Mouse (Mus musculus): Measurements from ENCODE around the gene Golga4.

The Golga4 gene

DNA sequence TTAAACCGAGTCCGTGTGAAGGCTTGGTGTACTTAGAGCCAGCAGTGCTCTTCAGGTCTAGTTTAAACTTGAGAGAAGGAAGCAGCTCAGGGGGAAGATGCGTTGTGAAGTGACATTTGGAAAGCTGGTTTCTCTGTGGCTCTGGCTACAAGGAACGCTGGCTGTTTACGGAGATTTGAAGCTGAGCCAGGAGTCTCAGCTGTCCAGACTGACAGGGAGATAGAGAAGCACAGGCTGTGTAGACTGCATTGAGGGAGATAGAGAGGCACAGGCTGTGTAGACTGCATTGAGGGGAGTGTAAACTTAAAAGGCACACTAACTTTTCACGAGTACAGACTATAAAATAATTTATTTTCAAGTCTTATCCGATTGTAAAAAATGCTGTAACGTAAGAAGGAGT, 13.9 kb downstream of the Golga4 start:
- in situ Hi-C loops (cut with MboI, MseI): no loop called here

GRCm38 (mm10) chr9:118520858-118521257, 14.8 kb downstream of the Golga4 start:
- in situ Hi-C loops (cut with MboI, MseI): no loop called here

- in situ Hi-C loops (cut with MboI, MseI): no loop called here
Measured at GRCm38 (mm10) chr9:118521659-118522058, 15.6 kb downstream of the Golga4 start.

GRCm38 (mm10) chr9:118523738-118524137, 17.7 kb downstream of the Golga4 start:
- in situ Hi-C loops (cut with MboI, MseI): no loop called here

DNA sequence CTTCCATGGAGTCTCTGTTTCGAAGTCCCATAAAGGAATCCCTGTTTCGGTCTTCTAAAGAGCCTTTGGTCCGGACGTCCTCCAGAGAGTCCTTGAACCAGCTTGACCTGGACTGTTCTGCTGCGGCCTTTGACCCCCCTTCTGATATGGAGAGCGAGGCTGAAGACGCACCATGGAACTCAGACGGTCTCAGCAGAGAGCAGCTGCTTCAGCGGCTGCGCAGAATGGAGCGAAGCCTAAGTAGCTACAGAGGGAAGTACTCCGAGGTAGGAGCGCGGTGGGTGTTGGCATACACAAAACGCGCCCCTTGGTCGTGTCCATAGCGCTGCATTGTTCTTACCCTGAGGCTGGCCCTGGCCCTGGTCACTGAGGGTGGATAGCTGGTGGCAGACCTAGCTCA, 21.0 kb downstream of the Golga4 start:
- in situ Hi-C loops (cut with MboI, MseI): no loop called here

GRCm38 (mm10) chr9:118529783-118530182, 23.7 kb downstream of the Golga4 start:
- in situ Hi-C loops (cut with MboI, MseI): no loop called here

DNA sequence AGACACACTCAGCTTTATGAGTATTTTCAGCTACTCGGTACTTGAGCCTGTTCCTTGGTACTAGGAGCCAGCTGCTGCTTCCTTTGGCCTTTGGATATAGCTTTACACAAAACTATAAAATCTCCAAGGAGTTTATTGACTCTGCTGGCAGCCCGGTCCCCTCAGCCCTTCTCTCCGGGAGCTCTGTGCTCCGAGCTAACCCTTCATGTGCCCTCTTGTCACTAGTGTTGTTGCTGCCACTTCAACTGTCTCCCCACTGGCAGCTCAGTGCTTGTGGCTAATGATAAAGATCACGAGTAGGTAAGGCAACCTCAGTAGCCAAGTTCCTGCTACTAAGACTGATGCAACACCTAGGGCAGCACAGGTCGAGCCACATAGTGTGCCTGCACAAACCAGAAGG, 24.6 kb downstream of the Golga4 start:
- in situ Hi-C loops (cut with MboI, MseI): no loop called here

DNA sequence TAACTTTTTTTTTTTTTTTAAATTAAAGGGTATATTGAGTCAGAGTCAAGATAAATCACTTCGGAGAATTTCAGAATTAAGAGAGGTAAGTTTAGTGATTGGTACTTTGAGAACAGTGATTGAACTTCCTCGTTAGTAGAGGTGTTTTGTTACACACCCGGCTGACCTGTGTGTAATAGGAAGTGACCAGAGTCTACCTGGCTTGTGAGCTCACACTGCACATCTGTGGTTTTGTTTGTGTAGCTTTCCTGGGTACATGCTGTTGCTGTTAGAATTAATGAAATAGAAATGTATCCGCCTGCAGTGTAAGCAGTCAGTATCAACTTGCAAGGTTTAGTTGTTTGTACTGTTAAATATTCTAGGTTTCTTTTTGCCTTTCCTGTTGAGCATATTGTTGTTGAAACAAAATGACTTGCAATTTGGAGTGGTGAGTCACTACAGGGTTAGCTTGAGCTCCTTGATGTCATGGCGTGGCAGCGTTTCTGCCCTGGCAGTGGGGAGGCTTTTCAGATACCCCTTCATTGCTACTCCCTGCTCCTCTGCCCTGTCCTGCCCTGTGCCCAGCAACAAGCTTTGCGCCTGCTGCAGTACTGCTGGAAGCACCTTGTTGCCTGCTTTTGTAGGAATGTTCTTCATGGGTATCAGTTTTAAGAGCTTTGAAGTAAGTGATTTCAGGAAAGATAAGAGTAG, 26.6 kb downstream of the Golga4 start:
- in situ Hi-C loops (cut with MboI, MseI): no loop called here

- in situ Hi-C loops (cut with MboI, MseI): no loop called here
Measured at GRCm38 (mm10) chr9:118536946-118537345, 30.9 kb downstream of the Golga4 start.

DNA sequence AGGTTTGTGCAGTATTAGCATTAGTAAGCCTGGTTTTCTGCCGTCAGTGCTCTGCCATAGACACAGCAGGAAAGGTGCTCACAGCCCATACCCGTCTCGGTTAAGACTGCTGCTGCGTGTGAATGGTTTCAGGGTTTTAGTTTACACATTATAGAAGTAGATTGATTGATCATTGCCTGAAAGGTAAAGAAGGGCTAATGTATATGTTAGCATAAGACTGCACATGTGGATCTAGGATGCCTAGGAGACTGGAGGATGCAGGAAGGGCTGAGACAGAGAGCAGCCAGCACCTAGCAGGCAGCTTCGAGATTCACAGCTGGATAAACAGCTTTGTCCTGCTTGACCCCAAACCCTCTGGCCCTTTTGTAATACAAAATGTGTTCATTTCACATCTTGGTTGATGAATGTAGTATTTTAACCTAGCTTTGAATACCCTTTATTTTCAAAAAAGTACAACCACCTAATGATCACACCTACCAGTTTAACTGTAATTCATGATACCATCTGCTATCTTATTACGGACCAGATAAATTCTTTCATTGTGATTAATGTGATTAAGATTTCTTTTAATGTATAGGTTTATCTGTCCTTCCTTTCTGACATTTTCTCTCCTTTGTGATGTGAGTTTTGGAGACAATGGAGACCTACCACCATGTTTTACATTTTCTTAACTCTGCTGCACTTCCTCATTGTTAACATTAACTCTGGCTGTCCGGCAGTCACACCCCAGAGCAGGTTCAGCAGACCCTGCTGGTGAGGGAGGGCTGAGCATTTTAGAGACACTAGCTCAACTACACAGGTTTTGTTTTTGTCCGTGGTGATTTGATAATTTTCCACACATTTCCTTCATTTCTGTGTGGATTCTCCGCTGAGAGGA, 31.6 kb downstream of the Golga4 start:
- in situ Hi-C loops (cut with MboI, MseI): no loop called here

DNA sequence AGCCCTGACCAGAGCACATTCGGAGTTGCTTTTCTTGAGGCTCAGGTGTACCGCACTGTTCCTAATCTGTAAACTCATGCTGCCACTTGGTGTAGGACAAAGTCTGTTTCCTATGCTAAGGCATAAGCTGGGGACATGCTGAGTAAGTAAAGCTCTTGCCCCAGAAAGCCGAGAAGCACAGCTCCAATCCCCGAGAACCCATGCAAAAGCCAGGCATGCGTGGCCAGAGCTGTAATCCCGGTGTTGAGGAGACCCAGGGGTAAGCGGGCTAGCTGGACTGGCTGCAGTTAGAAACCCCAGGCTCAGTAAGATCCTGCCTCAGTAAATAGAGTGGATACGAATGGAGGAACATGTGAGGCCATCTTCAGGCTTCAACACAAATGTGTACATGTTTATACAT, 35.8 kb downstream of the Golga4 start:
- in situ Hi-C loops (cut with MboI, MseI): no loop called here

GRCm38 (mm10) chr9:118545146-118545545, 39.1 kb downstream of the Golga4 start:
- in situ Hi-C loops (cut with MboI, MseI): no loop called here

- in situ Hi-C loops (cut with MboI, MseI): no loop called here
Measured at GRCm38 (mm10) chr9:118548651-118549050, 42.6 kb downstream of the Golga4 start.

DNA sequence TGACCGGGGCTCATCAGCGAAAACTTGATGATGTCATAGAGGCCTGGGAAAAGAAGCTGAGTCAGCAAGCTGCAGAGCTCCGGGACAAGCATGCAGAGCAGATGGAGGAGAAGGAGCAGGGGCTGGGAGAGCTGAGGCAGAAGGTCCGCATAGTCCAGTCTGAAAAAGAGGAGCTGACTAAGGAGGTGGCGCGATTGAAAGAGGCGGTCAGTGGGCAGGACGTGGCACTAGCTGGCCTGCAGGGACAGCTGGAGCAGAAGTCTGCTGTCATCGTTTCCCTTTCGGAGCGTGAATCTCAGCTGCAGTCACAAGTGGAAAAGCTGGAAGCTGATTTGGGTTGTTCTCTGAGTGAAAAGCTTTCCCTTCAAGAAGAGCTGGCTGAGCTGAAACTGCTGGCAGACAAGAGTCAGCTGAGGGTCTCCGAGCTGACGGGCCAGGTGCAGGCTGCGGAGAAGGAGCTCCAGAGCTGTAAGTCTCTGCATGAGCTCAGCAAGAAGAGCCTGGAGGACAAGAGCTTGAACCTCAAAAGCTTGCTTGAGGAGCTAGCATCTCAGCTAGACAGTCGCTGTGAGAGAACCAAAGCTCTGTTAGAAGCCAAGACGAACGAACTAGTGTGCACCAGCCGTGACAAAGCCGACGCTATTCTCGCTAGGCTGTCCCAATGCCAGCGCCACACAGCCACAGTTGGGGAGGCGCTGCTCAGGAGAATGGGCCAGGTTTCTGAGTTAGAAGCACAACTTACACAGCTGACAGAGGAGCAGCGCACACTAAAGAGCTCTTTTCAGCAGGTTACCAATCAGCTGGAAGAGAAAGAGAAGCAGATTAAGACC, 51.1 kb downstream of the Golga4 start:
- in situ Hi-C loops (cut with MboI, MseI): no loop called here

DNA sequence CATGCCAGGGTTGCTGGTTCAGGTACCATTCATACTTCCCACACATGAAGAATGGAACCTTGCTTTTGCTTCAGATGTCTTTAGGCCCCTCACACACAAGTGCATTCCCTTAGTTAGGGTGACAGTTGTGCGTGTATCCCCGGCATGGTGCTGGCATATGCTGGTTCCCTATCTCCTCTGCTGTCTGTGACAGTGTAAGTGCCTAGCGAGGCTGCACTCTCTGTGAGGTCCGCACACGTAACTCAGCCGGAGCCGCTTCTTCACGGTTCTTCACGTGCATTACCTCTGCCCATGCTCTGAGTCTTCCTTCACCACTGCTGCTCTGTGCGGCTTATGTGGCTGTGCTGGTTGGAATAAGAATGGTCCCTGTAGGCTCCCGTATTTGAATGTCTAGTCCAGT, 57.3 kb downstream of the Golga4 start:
- in situ Hi-C loops (cut with MboI, MseI): no loop called here

DNA sequence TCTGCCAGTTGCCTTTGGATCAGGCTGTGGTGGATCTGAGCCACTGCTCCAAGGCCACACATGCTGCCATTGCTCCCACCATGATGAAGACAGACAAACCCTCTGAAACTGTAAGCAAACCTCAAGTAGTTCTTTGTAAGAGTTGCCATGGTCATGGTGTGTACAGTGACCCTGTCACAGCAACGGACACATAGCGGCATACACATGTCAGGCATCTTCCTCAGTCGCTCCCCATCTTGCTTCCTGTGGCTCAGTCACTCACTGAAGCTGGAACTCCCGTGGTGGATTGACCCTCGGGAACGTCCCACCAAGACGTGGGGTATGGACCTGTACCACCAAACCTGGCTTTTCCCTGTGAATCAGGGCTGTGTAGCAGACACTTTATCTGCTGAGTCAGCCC, 57.8 kb downstream of the Golga4 start:
- in situ Hi-C loops (cut with MboI, MseI): no loop called here

- in situ Hi-C loops (cut with MboI, MseI): no loop called here
Measured at GRCm38 (mm10) chr9:118564696-118565095, 58.6 kb downstream of the Golga4 start.

- in situ Hi-C loops (cut with MboI, MseI): no loop called here
Measured at GRCm38 (mm10) chr9:118569328-118569727, 63.3 kb downstream of the Golga4 start.

DNA sequence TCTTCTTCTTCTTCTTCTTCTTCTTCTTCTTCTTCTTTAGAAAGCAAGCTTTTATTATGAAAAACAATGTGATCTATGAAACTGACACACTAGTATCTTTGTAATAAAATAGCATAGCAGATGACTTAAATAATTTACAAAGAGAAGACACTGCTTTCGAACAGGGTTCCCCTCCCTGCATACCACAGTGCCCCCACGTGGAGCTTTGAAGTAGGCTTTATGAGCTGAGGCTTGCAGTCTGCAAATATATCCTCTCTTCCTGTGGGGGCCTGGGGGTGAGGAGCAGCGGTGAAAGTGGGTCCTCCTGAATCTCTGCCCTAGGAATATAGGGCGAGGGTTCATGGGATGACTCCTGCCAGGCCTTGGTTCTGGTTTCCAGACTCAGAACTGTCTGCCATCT, 64.8 kb downstream of the Golga4 start:
- in situ Hi-C loops (cut with MboI, MseI): no loop called here

DNA sequence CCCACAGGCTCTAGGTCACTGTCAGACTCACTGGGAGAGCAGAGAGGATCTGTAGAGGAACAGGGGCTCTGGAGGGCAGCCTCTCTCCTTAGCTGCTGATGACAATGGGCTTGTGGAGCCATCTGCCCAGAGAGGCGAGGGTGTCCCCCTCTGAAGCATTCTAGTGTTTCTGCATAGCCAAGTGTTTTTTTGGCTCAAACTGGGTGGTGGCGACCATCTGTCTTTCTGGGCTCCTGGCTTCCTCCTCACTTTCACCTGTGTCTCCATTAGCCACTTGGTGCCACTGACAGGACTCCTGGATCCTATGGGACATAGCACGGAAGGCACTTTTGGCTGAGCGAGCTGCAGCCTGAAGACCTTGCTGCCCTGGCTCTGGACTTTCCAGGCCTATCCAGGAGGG, 65.6 kb downstream of the Golga4 start:
- in situ Hi-C loops (cut with MboI, MseI): no loop called here

GRCm38 (mm10) chr9:118574911-118575310, 68.8 kb downstream of the Golga4 start:
- in situ Hi-C loops (cut with MboI, MseI): no loop called here

DNA sequence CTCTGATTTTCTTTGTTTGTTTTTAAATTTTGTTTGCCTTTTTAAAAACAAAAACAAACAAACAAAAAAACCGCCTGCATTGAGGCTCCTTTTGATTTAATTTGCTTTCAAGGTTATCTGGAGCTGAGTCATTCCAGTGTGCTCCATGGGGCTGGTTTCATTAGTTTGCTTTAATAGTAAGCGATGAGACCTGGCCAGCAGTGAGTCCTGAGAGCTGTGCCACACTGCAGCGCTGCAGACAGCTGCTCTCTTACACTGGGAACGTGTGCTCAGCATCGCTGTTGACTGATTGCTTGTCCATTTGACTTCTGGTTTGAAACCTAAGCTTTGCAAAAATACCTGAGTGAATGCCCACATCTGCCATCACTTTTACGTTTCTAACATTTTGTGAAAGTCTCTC, 74.3 kb downstream of the Golga4 start:
- in situ Hi-C loops (cut with MboI, MseI): no loop called here

All from T-helper 1 cell (primary cell).